Mouse (Mus musculus) limb, embryonic 14.5 days (tissue): ENCODE results near the gene Vdr. TPM values are rescaled to one million over a fixed set of nuclear protein-coding genes. Genes with fewer than 3 reads are reported as not detected.

ENCODE experiments used
- ATAC-seq: fragments of 200-750 bp; cut with Nextera tagmentation; 2 replicates; pipeline ENCODE4 v1.8.0; 2017; ENCODE audit warnings: low read depth, moderate number of reproducible peaks, moderate TSS enrichment; ENCODE audit not compliant: low FRiP score
- DNase-seq: peaks from one replicate; pipeline ENCODE4 v3.0.0-alpha.2; 2015; ENCODE audit warnings: low spot score
- H3K27ac ChIP-seq: fragments of 300-500 bp; sonication (generic); replicated peaks from 2 replicates; pipeline ENCODE4 v1.5.1; 2014; ENCODE audit warnings: low read depth, mild to moderate bottlenecking, low read length, moderate library complexity, mixed read lengths
- H3K27me3 ChIP-seq: fragments of 300-500 bp; sonication (generic); 2 replicates; pipeline ENCODE4 v1.6.1; 2014; ENCODE audit warnings: low read length, mixed read lengths; ENCODE audit not compliant: control insufficient read depth, insufficient read depth
- H3K36me3 ChIP-seq: fragments of 300-500 bp; sonication (generic); 2 replicates; pipeline ENCODE4 v1.6.1; 2014; ENCODE audit warnings: mild to moderate bottlenecking, low read length, moderate library complexity, mixed read lengths; ENCODE audit not compliant: control insufficient read depth, insufficient read depth
- H3K4me1 ChIP-seq: fragments of 300-500 bp; sonication (generic); 2 replicates; pipeline ENCODE4 v1.6.1; 2014; ENCODE audit warnings: antibody characterized with exemption, low read length, mixed read lengths; ENCODE audit not compliant: control insufficient read depth, insufficient read depth
- H3K4me2 ChIP-seq: fragments of 300-500 bp; sonication (generic); replicated peaks from 2 replicates; pipeline ENCODE4 v1.6.1; 2014; ENCODE audit warnings: low read depth, mild to moderate bottlenecking, low read length, moderate library complexity; ENCODE audit not compliant: severe bottlenecking
- H3K4me3 ChIP-seq: fragments of 300-500 bp; sonication (generic); replicated peaks from 2 replicates; pipeline ENCODE4 v1.5.1; 2014; ENCODE audit warnings: low read length
- H3K9ac ChIP-seq: fragments of 300-500 bp; sonication (generic); 2 replicates; pipeline ENCODE4 v1.6.1; 2014; ENCODE audit warnings: mild to moderate bottlenecking, low read depth, low read length, moderate library complexity; ENCODE audit not compliant: severe bottlenecking
- H3K9me3 ChIP-seq: fragments of 300-500 bp; sonication (generic); 2 replicates; pipeline ENCODE4 v1.6.1; 2016; ENCODE audit warnings: low read length; ENCODE audit not compliant: control insufficient read depth
- POLR2A ChIP-seq: fragments of 200-500 bp; IDR thresholded peaks from 2 replicates; pipeline ENCODE4 v1.8.0; 2012; ENCODE audit warnings: inconsistent platforms, mild to moderate bottlenecking, moderate library complexity, borderline replicate concordance; ENCODE audit not compliant: insufficient read depth, insufficient read length; ENCODE audit errors: extremely low read depth
- WGBS: fragments of 180-500 bp; shearing (Covaris S2); extraction: QIAGEN DNeasy Blood & Tissue Kit; methylation state at CpG from one replicate; pipeline ENCODE4 v1.1.7; 2014; 5-methylcytosine and 5-hydroxymethylcytosine counted together
- polyA plus RNA-seq, 2 experiments: library from polyadenylated mRNA; depleted of rRNA in 1 of 2; stranded (reverse) in 1 of 2; unstranded in 1 of 2; fragments of >200 nt; fragmentation: Nextera tagmentation in 1 of 2; extraction: Ambion mirVana in 1 of 2; gene quantifications; 2 replicates each; pipeline versions ENCODE4 v1.2.1 to v1.2.3; 2012 to 2014

Gene Vdr
- polyA plus RNA-seq, 2 experiments = 2.0 to 3.4 TPM

DNA sequence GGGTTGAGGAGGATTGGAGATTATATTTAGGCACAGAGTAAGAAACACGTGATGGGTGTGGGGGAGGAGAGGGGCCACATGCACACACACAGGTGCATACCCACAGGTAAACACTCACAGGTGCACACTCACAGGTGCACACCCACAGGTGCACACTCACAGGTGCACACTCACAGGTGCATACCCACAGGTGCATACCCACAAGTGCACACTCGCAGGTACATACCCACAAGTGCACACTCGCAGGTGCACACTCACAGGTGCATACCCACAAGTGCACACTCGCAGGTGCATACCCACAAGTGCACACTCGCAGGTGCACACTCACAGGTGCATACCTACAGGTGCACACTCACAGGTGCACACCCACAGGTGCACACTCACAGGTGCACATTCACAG, 100.0 kb downstream of the Vdr start:
- TF ChIP-seq POLR2A = no peak
- no peak overlapping the region for H3K9ac ChIP-seq
- no peak overlapping the region for H3K4me2 ChIP-seq
- WGBS = 96% methylated on average over 5 of the region's 5 CpGs
- peaks cover 51% of the 10 kb centered on the region for H3K36me3 ChIP-seq
- no peaks in the 10 kb centered on the region for H3K9me3 ChIP-seq
- no peak overlapping the region for H3K27ac ChIP-seq
- peaks cover 26% of the 10 kb centered on the region for H3K4me1 ChIP-seq
- DNase-seq (no peak), ATAC-seq (no peak)
- H3K27me3 ChIP-seq = no peaks in the 10 kb centered on the region
- H3K4me3 ChIP-seq = no peak overlapping the region

DNA sequence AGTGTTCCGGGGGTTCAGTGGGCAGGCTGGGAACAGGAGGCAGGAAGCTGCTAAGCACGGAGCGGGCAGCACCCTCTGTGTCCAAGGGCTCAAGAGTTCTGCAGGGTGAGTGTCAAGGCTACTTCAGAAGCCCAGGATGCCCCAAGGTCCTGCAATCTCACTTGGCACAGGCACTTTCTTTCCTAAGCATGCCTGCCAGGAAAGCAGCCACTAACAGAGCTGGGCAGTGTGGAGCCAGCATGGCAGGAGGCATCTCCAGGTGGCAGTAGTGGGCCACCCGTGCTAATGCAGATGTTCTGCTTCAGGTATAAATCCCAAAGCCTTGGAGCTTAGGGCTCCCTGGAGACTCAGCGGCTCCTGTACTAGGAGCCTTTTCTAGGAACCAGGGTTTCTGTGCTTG, 100.5 kb downstream of the Vdr start:
- Histone ChIP-seq H3K4me3 (no peak overlapping the region), H3K27me3 (no peaks in the 10 kb centered on the region), H3K9me3 (no peaks in the 10 kb centered on the region), H3K9ac (no peak overlapping the region), H3K4me2 (no peak overlapping the region), H3K27ac (no peak overlapping the region), H3K36me3 (peaks cover 55% of the 10 kb centered on the region), H3K4me1 (peaks cover 26% of the 10 kb centered on the region)
- 80% methylated on average over 5 of the region's 5 CpGs for WGBS
- no peak for DNase-seq
- ATAC-seq = no peak
- TF ChIP-seq POLR2A = no peak

DNA sequence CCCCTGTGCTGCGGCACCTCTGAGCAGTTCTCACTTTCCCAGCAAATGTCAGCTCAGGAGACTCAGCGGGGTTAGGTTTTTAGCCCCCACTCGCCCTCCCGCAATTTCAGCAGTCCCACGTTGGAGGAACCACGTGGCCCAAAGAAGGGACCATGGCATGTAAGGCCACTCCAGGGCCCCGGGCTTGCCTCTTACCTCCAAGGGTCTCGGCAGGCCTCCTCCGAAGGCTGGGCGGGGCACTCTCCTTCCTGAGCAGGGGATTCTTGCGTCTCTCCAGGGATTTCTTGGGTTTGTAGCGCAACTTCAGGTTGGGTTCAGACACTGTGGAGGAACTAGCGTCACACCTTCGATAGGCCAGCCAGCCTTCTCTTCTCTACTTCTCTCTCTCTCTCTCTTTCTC, 101.2 kb downstream of the Vdr start:
- no peak for TF ChIP-seq POLR2A
- Histone ChIP-seq H3K4me2 (no peak overlapping the region), H3K27me3 (no peaks in the 10 kb centered on the region), H3K9ac (no peak overlapping the region), H3K27ac (no peak overlapping the region), H3K4me1 (peaks cover 21% of the 10 kb centered on the region), H3K9me3 (no peaks in the 10 kb centered on the region), H3K4me3 (no peak overlapping the region), H3K36me3 (peaks cover 60% of the 10 kb centered on the region)
- 83% methylated on average over 14 of the region's 14 CpGs for WGBS
- no peak for ATAC-seq
- no peak for DNase-seq

DNA sequence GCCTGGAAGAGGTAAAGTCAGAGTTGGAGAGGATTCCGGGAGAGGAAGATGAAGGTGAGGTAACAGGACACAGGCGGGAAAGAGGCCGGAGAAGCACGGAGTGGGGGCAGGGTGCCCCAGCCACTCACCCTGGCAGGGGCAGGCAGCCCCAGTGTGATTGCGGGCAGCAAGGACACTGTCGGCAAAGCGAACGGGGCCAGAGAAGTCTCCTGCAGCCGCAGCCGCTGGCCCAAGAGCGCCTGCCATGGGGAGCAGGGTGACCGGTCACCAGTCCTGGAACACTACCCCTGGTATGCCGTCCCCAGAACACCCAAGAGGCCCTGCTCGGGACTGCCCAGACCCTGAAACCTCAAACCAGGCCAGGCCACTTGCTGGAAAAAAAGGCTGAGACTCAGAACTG, 101.9 kb downstream of the Vdr start:
- H3K27ac ChIP-seq = no peak overlapping the region
- ATAC-seq = no peak
- H3K36me3 ChIP-seq = peaks cover 60% of the 10 kb centered on the region
- H3K4me1 ChIP-seq = peaks cover 15% of the 10 kb centered on the region
- H3K4me2 ChIP-seq = no peak overlapping the region
- no peak overlapping the region for H3K4me3 ChIP-seq
- TF ChIP-seq POLR2A = no peak
- H3K9me3 ChIP-seq = no peaks in the 10 kb centered on the region
- no peaks in the 10 kb centered on the region for H3K27me3 ChIP-seq
- no peak for DNase-seq
- WGBS = 80% methylated on average over 14 of the region's 14 CpGs
- no peak overlapping the region for H3K9ac ChIP-seq

DNA sequence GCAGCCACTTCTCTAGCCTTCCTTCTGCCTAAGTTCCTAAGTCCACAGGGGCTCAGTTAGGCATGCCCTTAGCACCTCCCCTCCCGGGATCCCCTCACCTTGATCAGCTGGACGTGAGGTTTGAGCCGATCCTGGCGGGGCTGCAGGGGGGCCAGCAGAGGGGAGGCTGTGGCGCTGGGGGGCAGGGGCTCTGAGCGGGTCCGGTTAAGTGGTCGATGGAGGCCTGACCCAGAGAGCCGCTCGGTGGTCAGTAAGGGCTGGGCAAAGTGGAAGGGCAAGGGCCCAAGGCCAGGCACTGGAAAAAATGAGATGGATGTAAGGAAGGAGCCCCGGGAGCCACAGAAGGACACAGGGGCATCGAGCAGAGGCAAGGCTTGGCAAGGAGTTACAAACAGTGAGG, 102.6 kb downstream of the Vdr start:
- Histone ChIP-seq H3K4me1 (peaks cover 12% of the 10 kb centered on the region), H3K27me3 (no peaks in the 10 kb centered on the region), H3K4me3 (no peak overlapping the region), H3K9me3 (no peaks in the 10 kb centered on the region), H3K27ac (no peak overlapping the region), H3K4me2 (no peak overlapping the region), H3K36me3 (peaks cover 60% of the 10 kb centered on the region), H3K9ac (no peak overlapping the region)
- ATAC-seq (no peak), DNase-seq (no peak)
- 75% methylated on average over 12 of the region's 12 CpGs for WGBS
- TF ChIP-seq POLR2A = no peak

Other genes starting within 250 kb of the Vdr start
- 15.2 and 22.7 TPM in 2 replicates for gene Rpap3, start 204.8 kb downstream of the Vdr start, polyA plus RNA-seq (2012; rRNA removed)
- 31.1 and 31.4 TPM in 2 replicates for gene Rpap3, start 204.8 kb downstream of the Vdr start, polyA plus RNA-seq (2014; fragmentation: Nextera tagmentation; extraction: Ambion mirVana)
- 7.1 and 9.4 TPM in 2 replicates for gene Endou, start 179.3 kb downstream of the Vdr start, polyA plus RNA-seq (2012; rRNA removed)
- 8.7 and 11.6 TPM in 2 replicates for gene Endou, start 179.3 kb downstream of the Vdr start, polyA plus RNA-seq (2014; fragmentation: Nextera tagmentation; extraction: Ambion mirVana)
- gene Rapgef3, start 142.7 kb downstream of the Vdr start, polyA plus RNA-seq (2012; rRNA removed) = 21.7 and 30.9 TPM in 2 replicates
- 8.0 and 8.4 TPM in 2 replicates for gene Rapgef3, start 142.7 kb downstream of the Vdr start, polyA plus RNA-seq (2014; fragmentation: Nextera tagmentation; extraction: Ambion mirVana)
- 23.4 and 29.1 TPM in 2 replicates for gene Slc48a1, start 132.1 kb downstream of the Vdr start, polyA plus RNA-seq (2012; rRNA removed)
- 46.2 and 47.3 TPM in 2 replicates for gene Slc48a1, start 132.1 kb downstream of the Vdr start, polyA plus RNA-seq (2014; fragmentation: Nextera tagmentation; extraction: Ambion mirVana)
- gene Hdac7, start 66.1 kb downstream of the Vdr start, polyA plus RNA-seq (2012; rRNA removed) = 79.3 and 113 TPM in 2 replicates
- gene Hdac7, start 66.1 kb downstream of the Vdr start, polyA plus RNA-seq (2014; fragmentation: Nextera tagmentation; extraction: Ambion mirVana) = 36.5 and 39.5 TPM in 2 replicates
- 49.9 and 59.1 TPM in 2 replicates for gene Tmem106c, start 53.6 kb upstream of the Vdr start, polyA plus RNA-seq (2012; rRNA removed)
- 49.8 and 51.5 TPM in 2 replicates for gene Tmem106c, start 53.6 kb upstream of the Vdr start, polyA plus RNA-seq (2014; fragmentation: Nextera tagmentation; extraction: Ambion mirVana)
- 1,642 and 1,975 TPM in 2 replicates for gene Col2a1, start 94.1 kb upstream of the Vdr start, polyA plus RNA-seq (2012; rRNA removed)
- 754 and 761 TPM in 2 replicates for gene Col2a1, start 94.1 kb upstream of the Vdr start, polyA plus RNA-seq (2014; fragmentation: Nextera tagmentation; extraction: Ambion mirVana)
- gene Pfkm, start 182.0 kb upstream of the Vdr start, polyA plus RNA-seq (2012; rRNA removed) = 75.8 and 78.9 TPM in 2 replicates
- gene Pfkm, start 182.0 kb upstream of the Vdr start, polyA plus RNA-seq (2014; fragmentation: Nextera tagmentation; extraction: Ambion mirVana) = 49.8 and 50.0 TPM in 2 replicates
- 30.5 and 33.5 TPM in 2 replicates for gene Senp1, start 183.1 kb upstream of the Vdr start, polyA plus RNA-seq (2012; rRNA removed)
- 32.5 and 34.4 TPM in 2 replicates for gene Senp1, start 183.1 kb upstream of the Vdr start, polyA plus RNA-seq (2014; fragmentation: Nextera tagmentation; extraction: Ambion mirVana)